Mouse (Mus musculus): ENCODE results near the gene Musk.
A peak's percentile ranks its signal among the peaks of the same experiment; 100 is the strongest.
"Not testable (repeated sequence)": the region's sequence is repeated elsewhere in the genome, so short reads cannot be mapped to it uniquely, and the experiment has no call there.

Gene Musk

GRCm38 (mm10) chr4:58285687-58286086 is at the start of gene Musk:
Musk (plus strand) TSS chr4:58285960.
- DNase-seq (ENCODE audit: low spot score), result no peak

GRCm38 (mm10) chr4:58240416-58240815 is 45.3 kb upstream of the Musk start:
- no peak for DNase-seq (ENCODE audit: low spot score)

- DNase-seq (ENCODE audit: low spot score), result no peak
These were observed 40.2 kb upstream of the Musk start for GRCm38 (mm10) chr4:58245544-58245943.

- no peak for DNase-seq (ENCODE audit: low spot score)
These were observed 33.4 kb upstream of the Musk start for GRCm38 (mm10) chr4:58252381-58252780.

GRCm38 (mm10) chr4:58253410-58253809 is 32.4 kb upstream of the Musk start:
- DNase-seq (ENCODE audit: low spot score), result peak; percentile 68

GRCm38 (mm10) chr4:58260767-58261166 is 25.0 kb upstream of the Musk start:
- DNase-seq (ENCODE audit: low spot score), result not testable (repeated sequence)

- peak; percentile 37 for DNase-seq (ENCODE audit: low spot score)
These were observed 19.5 kb upstream of the Musk start for GRCm38 (mm10) chr4:58266294-58266693.

- no peak for DNase-seq (ENCODE audit: low spot score)
These were observed 16.7 kb upstream of the Musk start for GRCm38 (mm10) chr4:58268897-58269542.

GRCm38 (mm10) chr4:58269961-58270360 is 15.8 kb upstream of the Musk start:
- DNase-seq (ENCODE audit: low spot score), result no peak

- DNase-seq (ENCODE audit: low spot score), result no peak
These were observed 14.8 kb upstream of the Musk start for GRCm38 (mm10) chr4:58270956-58271355.

- no peak for DNase-seq (ENCODE audit: low spot score)
These were observed 14.1 kb upstream of the Musk start for GRCm38 (mm10) chr4:58271504-58272162.

- DNase-seq (ENCODE audit: low spot score), result no peak
These were observed 10.4 kb upstream of the Musk start for GRCm38 (mm10) chr4:58275261-58275895.

GRCm38 (mm10) chr4:58278368-58278767 is 7.4 kb upstream of the Musk start:
- no peak for DNase-seq (ENCODE audit: low spot score)

GRCm38 (mm10) chr4:58280121-58280520 is 5.6 kb upstream of the Musk start:
- DNase-seq (ENCODE audit: low spot score), result no peak

GRCm38 (mm10) chr4:58286368-58287090 is 769 bp downstream of the Musk start:
- no peak for DNase-seq (ENCODE audit: low spot score)

- no peak for DNase-seq (ENCODE audit: low spot score)
These were observed 3.0 kb downstream of the Musk start for GRCm38 (mm10) chr4:58288753-58289152.

- DNase-seq (ENCODE audit: low spot score), result no peak
These were observed 6.1 kb downstream of the Musk start for GRCm38 (mm10) chr4:58291828-58292227.

GRCm38 (mm10) chr4:58293099-58293498 is 7.3 kb downstream of the Musk start:
- DNase-seq (ENCODE audit: low spot score), result no peak

- DNase-seq (ENCODE audit: low spot score), result no peak
These were observed 18.1 kb downstream of the Musk start for GRCm38 (mm10) chr4:58303862-58304261.

GRCm38 (mm10) chr4:58304564-58304963 is 18.8 kb downstream of the Musk start:
- no peak for DNase-seq (ENCODE audit: low spot score)

- no peak for DNase-seq (ENCODE audit: low spot score)
These were observed 21.7 kb downstream of the Musk start for GRCm38 (mm10) chr4:58307421-58307820.

GRCm38 (mm10) chr4:58313344-58313743 is 27.6 kb downstream of the Musk start:
- no peak for DNase-seq (ENCODE audit: low spot score)

All from layer of hippocampus, adult 11-12 months (tissue).